Comparison of ENCODE assay signal across 9 mouse cellular contexts in genomic region chr9:87015938-87016294, GRCm38 (mm10). TPM values are rescaled to one million over a fixed set of nuclear protein-coding genes. Genes with fewer than 3 reads are reported as not detected.
A peak's percentile ranks its signal among the peaks of the same experiment; 100 is the strongest.
DNase-seq lines count a peak whose midpoint lies in the region; ATAC-seq and TF ChIP-seq lines count a peak whose summit lies in the region.
"Had no signal": no experiment of that assay in that cellular context is flagged by ENCODE, and none has a peak within 500 bp of the region (broad histone marks: within the 10 kb centered on the region; RNA-seq: fewer than 3 reads in every experiment).

No protein-coding gene starts in this region.

- WGBS in cerebellum, adult 2 months: 4% methylated on average over 10 of the region's 10 CpGs
- 3% methylated on average over 10 of the region's 10 CpGs for whole genome bisulfite sequencing in limb, embryonic 13.5 days
- WGBS in stomach, embryonic 15.5 days: 5% methylated on average over 10 of the region's 10 CpGs

- no peaks in the 10 kb centered on the region for H3K36me3 ChIP-seq in testis, adult 2 months (ENCODE audit: control insufficient read depth, insufficient read depth, low read length)
- no peaks in the 10 kb centered on the region for H3K36me3 ChIP-seq in limb, embryonic 13.5 days
- H3K36me3 ChIP-seq in stomach, embryonic 15.5 days: no peaks in the 10 kb centered on the region

- no peak for DNase-seq in cerebellum, adult 2 months
- no peak for DNase-seq in cerebellum, postnatal 14 days
- DNase-seq in testis, postnatal 10 days (ENCODE audit: low spot score): no peak
- no peak for DNase-seq in left cerebral cortex, adult 9 months (ENCODE audit: low spot score in 2 of 2)
- no peak for DNase-seq in lung, postnatal 25 days (ENCODE audit: low spot score)
- DNase-seq: lung, postnatal 36 days had no signal

- ATAC-seq in limb, embryonic 13.5 days (ENCODE audit: low FRiP score, low read depth): no peak
- ATAC-seq in stomach, embryonic 15.5 days (ENCODE audit: insufficient read depth, low FRiP score, low read depth): 0 out of 2 replicates have a peak, but pooled peaks have one; percentile 7

- H3K9me3 ChIP-seq in limb, embryonic 13.5 days: no peaks in the 10 kb centered on the region
- no peaks in the 10 kb centered on the region for H3K9me3 ChIP-seq in stomach, embryonic 15.5 days

- peaks cover 11% of the 10 kb centered on the region; the same call in 1 of the 2 replicates for H3K4me1 ChIP-seq in cerebellum, adult 2 months (ENCODE audit: control insufficient read depth, insufficient read depth, low read length)
- peaks cover 8% of the 10 kb centered on the region for H3K4me1 ChIP-seq in testis, adult 2 months (ENCODE audit: control insufficient read depth, insufficient read depth, low read length)
- peaks cover 11% of the 10 kb centered on the region for H3K4me1 ChIP-seq in limb, embryonic 13.5 days
- H3K4me1 ChIP-seq in stomach, embryonic 15.5 days: 0 out of 2 replicates have a peak, but pooled peaks cover 3% of the 10 kb centered on the region

- peak overlapping the region; percentile 59 for H3K9ac ChIP-seq in limb, embryonic 13.5 days
- no peak overlapping the region for H3K9ac ChIP-seq in stomach, embryonic 15.5 days

- H3K27me3 ChIP-seq in cerebellum, adult 2 months (ENCODE audit: control insufficient read depth, insufficient read depth, low read length): no peaks in the 10 kb centered on the region
- no peaks in the 10 kb centered on the region for H3K27me3 ChIP-seq in testis, adult 2 months (ENCODE audit: control insufficient read depth, insufficient read depth, low read length)
- peaks cover 64% of the 10 kb centered on the region for H3K27me3 ChIP-seq in limb, embryonic 13.5 days
- H3K27me3 ChIP-seq in stomach, embryonic 15.5 days (replicated peaks): peaks cover 31% of the 10 kb centered on the region

- H3K4me2 ChIP-seq in limb, embryonic 13.5 days (replicated peaks): peak overlapping the region; percentile 86
- peak overlapping the region; percentile 78 for H3K4me2 ChIP-seq in stomach, embryonic 15.5 days

- no peak for TF ChIP-seq CTCF in cerebellum, adult 2 months (IDR thresholded peaks at IDR 0.05; ENCODE audit: borderline replicate concordance, insufficient read depth, low read depth, low read length)
- no peak for TF ChIP-seq CTCF in testis, adult 2 months (IDR thresholded peaks at IDR 0.05; ENCODE audit: control insufficient read depth, insufficient read depth, insufficient replicate concordance, low read depth, low read length)

- H3K4me3 ChIP-seq in cerebellum, adult 2 months (replicated peaks; ENCODE audit: insufficient read depth, low read depth, low read length): peak overlapping the region; percentile 85
- H3K4me3 ChIP-seq in testis, adult 2 months (ENCODE audit: control insufficient read depth, low read depth, low read length): peak overlapping the region; percentile 80
- H3K4me3 ChIP-seq in limb, embryonic 13.5 days: peak overlapping the region; percentile 51
- peak overlapping the region; percentile 39 for H3K4me3 ChIP-seq in stomach, embryonic 15.5 days (replicated peaks)

- peak overlapping the region; percentile 88 for H3K27ac ChIP-seq in cerebellum, adult 2 months (ENCODE audit: insufficient read depth, low read length)
- H3K27ac ChIP-seq in testis, adult 2 months (ENCODE audit: control insufficient read depth, insufficient read depth, low read depth, low read length): no peak overlapping the region
- H3K27ac ChIP-seq in limb, embryonic 13.5 days: no peak overlapping the region
- H3K27ac ChIP-seq in stomach, embryonic 15.5 days: no peak overlapping the region

- no peak for TF ChIP-seq POLR2A in cerebellum, adult 2 months (IDR thresholded peaks at IDR 0.05; ENCODE audit: borderline replicate concordance, insufficient read depth, low read length)
- no peak for TF ChIP-seq POLR2A in testis, adult 2 months (IDR thresholded peaks at IDR 0.05; ENCODE audit: control insufficient read depth, low read depth, low read length)

RNA-seq across cellular contexts. Expression of gene Ripply2, which starts 0.6 kb away (rescaled TPM):
- polyA plus RNA-seq in cerebellum, adult 2 months (2012; rRNA removed): 10.0 and 13.2 TPM in 2 replicates
- not detected in 2 replicates for polyA plus RNA-seq in testis, adult 2 months (2012; rRNA removed)
- polyA plus RNA-seq in limb, embryonic 13.5 days (2015; fragmentation: Nextera tagmentation; extraction: Ambion mirVana): not detected in 2 replicates
- 0.50 and 0.70 TPM in 2 replicates for polyA plus RNA-seq in stomach, embryonic 15.5 days (2015; fragmentation: Nextera tagmentation; extraction: Ambion mirVana)

RNA-seq across cellular contexts. Expression of gene Cyb5r4, which starts 5.9 kb away (rescaled TPM):
- polyA plus RNA-seq in cerebellum, adult 2 months (2012; rRNA removed): 33.6 and 34.3 TPM in 2 replicates
- 13.3 and 20.4 TPM in 2 replicates for polyA plus RNA-seq in testis, adult 2 months (2012; rRNA removed)
- 44.9 and 47.3 TPM in 2 replicates for polyA plus RNA-seq in limb, embryonic 13.5 days (2015; fragmentation: Nextera tagmentation; extraction: Ambion mirVana)
- polyA plus RNA-seq in stomach, embryonic 15.5 days (2015; fragmentation: Nextera tagmentation; extraction: Ambion mirVana): 58.0 and 59.0 TPM in 2 replicates
